Mouse (Mus musculus): Measurements from ENCODE around the gene Eps15.

DNA sequence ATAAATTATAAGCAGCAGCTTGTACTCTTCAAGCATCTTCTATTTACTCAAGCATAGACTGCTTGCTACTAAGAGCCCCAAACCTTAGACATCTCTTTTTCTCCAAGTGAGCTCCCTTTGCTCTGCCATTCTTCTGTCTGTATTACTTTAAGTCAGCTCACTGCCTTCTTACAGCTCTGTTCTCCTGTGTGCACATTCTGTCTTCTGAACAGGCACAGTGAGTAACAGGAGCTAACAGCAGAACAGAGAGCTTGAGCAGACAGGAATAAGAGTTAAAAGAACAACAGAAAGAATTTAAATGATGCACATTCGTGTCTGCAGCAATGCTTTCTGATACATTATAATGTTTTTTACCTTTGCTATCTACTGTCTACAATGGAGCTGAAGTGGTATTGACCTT, 61.2 kb downstream of the Eps15 start:
- TF ChIP-seq POLR2A (IDR thresholded peaks at IDR 0.05; ENCODE audit: insufficient read length, low read depth) (no peak), USF1 (IDR thresholded peaks at IDR 0.05; ENCODE audit: low read depth) (no peak)

All from myocyte (in vitro differentiated cells).